Mouse (Mus musculus) kidney, embryonic 14.5 days (tissue): ENCODE measurements at regions not wholly inside any gene's neighbourhood (a gene's known extent, or its start where the extent isn't known, plus 50 kb on each side); places are given as distances from the start of the nearest gene placed in this dataset.

Experiments used
- ATAC-seq: fragments of 200-750 bp; cut with Nextera tagmentation; 2 replicates; pipeline ENCODE4 v1.8.0; 2017; ENCODE audit warnings: moderate number of reproducible peaks, mild to moderate bottlenecking, moderate TSS enrichment, moderate library complexity; ENCODE audit not compliant: low FRiP score, low TSS enrichment
- H3K27ac ChIP-seq: fragments of 300-500 bp; sonication (generic); 2 replicates; pipeline ENCODE4 v1.5.1; 2014; ENCODE audit warnings: low read depth, mild to moderate bottlenecking, low read length, moderate library complexity, mixed read lengths
- H3K27me3 ChIP-seq: fragments of 300-500 bp; sonication (generic); 2 replicates; pipeline ENCODE4 v1.6.1; 2014; ENCODE audit warnings: mild to moderate bottlenecking, low read length; ENCODE audit not compliant: control insufficient read depth, insufficient read depth
- H3K36me3 ChIP-seq: fragments of 300-500 bp; sonication (generic); 2 replicates; pipeline ENCODE4 v1.6.1; 2014; ENCODE audit warnings: low read length, mixed read lengths; ENCODE audit not compliant: control insufficient read depth, insufficient read depth
- H3K4me1 ChIP-seq: fragments of 300-500 bp; sonication (generic); 2 replicates; pipeline ENCODE4 v1.6.1; 2014; ENCODE audit warnings: low read length, mixed read lengths; ENCODE audit not compliant: control insufficient read depth, insufficient read depth
- H3K4me2 ChIP-seq: fragments of 300-500 bp; sonication (generic); replicated peaks from 2 replicates; pipeline ENCODE4 v1.6.1; 2014; ENCODE audit warnings: low read depth, mild to moderate bottlenecking, low read length
- H3K4me3 ChIP-seq: fragments of 300-500 bp; sonication (generic); 2 replicates; pipeline ENCODE4 v1.5.1; 2014; ENCODE audit warnings: mild to moderate bottlenecking, low read length
- H3K9ac ChIP-seq: fragments of 300-500 bp; sonication (generic); 2 replicates; pipeline ENCODE4 v1.6.1; 2014; ENCODE audit warnings: low read depth, mild to moderate bottlenecking, low read length, moderate library complexity
- H3K9me3 ChIP-seq: fragments of 300-500 bp; sonication (generic); 2 replicates; pipeline ENCODE4 v1.6.1; 2016; ENCODE audit warnings: low read length; ENCODE audit not compliant: control insufficient read depth
- WGBS: fragments of 180-500 bp; shearing (Covaris S2); extraction: QIAGEN DNeasy Blood & Tissue Kit; methylation state at CpG from one replicate; pipeline ENCODE4 v1.1.7; 2014; 5-methylcytosine and 5-hydroxymethylcytosine counted together

DNA sequence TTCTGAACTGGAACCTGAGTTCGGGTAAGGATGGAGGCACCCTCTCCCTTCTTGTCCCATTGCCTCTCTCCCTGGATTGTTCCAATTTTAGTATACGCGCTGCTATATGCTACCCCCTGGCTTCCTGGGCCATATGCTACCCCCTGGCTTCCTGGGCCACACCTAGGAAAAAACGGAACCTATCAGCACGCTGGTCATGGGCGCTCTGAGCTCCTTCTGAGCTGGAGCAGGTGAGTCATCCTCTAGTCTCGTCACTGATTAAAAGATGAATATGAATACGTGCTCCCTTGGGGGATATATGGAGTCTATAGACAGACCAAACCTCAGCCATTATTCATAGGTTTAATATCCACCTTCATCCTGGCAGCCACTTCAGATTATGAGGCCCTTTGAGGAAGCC, 96.1 kb upstream of the Il12b start:
- Histone ChIP-seq H3K27me3 (no peaks in the 10 kb centered on the region), H3K36me3 (no peaks in the 10 kb centered on the region), H3K9me3 (no peaks in the 10 kb centered on the region), H3K9ac (no peak overlapping the region), H3K4me2 (no peak overlapping the region), H3K27ac (no peak overlapping the region), H3K4me1 (no peaks in the 10 kb centered on the region), H3K4me3 (no peak overlapping the region)
- WGBS = 77% methylated on average over 8 of the region's 8 CpGs
- no peak for ATAC-seq

DNA sequence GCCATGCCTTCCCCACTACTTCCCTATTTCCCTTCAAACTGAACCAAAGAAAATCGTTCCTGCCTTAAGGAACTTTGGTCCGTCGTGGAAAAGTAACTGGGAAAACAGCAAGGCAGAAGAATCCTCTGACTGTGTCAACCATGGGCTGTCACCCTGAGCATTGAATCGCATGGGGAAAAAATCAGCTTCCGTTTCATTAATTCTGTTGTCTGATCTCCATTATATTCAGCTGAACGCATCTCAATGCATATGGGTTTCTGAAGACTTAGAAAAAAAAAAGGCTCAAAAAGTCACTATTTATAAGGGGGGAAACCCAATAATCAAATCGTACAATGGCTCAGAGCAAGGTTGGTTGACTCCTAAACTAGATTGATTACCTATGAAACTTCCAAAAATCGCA, 83.8 kb upstream of the Il12b start:
- no peak for ATAC-seq
- Histone ChIP-seq H3K4me3 (no peak overlapping the region), H3K27ac (no peak overlapping the region), H3K27me3 (no peaks in the 10 kb centered on the region), H3K4me2 (no peak overlapping the region), H3K9me3 (no peaks in the 10 kb centered on the region), H3K9ac (no peak overlapping the region), H3K4me1 (no peaks in the 10 kb centered on the region), H3K36me3 (no peaks in the 10 kb centered on the region)
- 85% methylated on average over 8 of the region's 8 CpGs for WGBS

DNA sequence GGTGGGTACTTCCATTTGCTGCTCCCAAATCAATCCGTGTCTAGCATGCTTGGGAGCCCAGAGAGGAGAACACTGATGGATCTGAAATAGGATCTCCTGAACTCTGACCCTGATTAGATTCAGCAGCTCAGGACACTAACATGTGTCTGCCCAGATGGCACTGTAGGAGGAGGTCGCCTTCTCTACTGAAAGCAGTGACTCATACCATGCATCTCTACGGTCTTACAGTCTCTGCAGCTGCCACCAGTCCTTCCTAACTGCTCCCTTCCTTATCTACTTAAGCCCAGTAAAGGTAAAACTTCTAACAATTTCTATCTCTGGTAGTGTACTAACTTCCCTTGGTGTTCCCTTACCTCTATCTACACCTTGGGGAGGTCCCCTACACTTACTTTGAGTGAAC, 80.7 kb upstream of the Il12b start:
- Histone ChIP-seq H3K9ac (no peak overlapping the region), H3K36me3 (no peaks in the 10 kb centered on the region), H3K4me2 (no peak overlapping the region), H3K9me3 (no peaks in the 10 kb centered on the region), H3K4me3 (no peak overlapping the region), H3K27ac (no peak overlapping the region), H3K4me1 (no peaks in the 10 kb centered on the region), H3K27me3 (no peaks in the 10 kb centered on the region)
- ATAC-seq = no peak
- WGBS = 71% methylated on average over 3 of the region's 3 CpGs

DNA sequence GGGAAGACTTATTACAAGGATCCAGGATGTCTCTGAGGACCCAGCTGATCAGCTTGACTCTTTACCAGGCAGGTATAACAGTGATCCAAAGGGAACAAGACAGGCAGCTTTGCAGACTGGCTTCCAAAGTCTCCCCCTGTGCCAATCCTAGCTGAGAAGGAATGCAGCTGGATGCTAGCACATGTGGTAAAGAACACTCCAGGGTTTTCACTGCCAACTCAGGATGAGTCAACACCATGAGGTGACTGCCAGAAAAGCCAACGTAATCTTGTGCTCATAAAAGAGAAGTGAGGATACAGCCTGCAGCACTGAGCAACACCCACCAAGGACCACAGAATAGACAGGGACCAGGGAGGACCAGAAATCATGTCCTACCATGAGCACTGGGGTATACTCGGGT, 76.5 kb upstream of the Il12b start:
- no peaks in the 10 kb centered on the region for H3K9me3 ChIP-seq
- H3K36me3 ChIP-seq = no peaks in the 10 kb centered on the region
- 65% methylated on average over 2 of the region's 2 CpGs for WGBS
- no peak overlapping the region for H3K27ac ChIP-seq
- no peaks in the 10 kb centered on the region for H3K4me1 ChIP-seq
- H3K4me3 ChIP-seq = no peak overlapping the region
- no peaks in the 10 kb centered on the region for H3K27me3 ChIP-seq
- H3K9ac ChIP-seq = no peak overlapping the region
- no peak overlapping the region for H3K4me2 ChIP-seq
- ATAC-seq = no peak

DNA sequence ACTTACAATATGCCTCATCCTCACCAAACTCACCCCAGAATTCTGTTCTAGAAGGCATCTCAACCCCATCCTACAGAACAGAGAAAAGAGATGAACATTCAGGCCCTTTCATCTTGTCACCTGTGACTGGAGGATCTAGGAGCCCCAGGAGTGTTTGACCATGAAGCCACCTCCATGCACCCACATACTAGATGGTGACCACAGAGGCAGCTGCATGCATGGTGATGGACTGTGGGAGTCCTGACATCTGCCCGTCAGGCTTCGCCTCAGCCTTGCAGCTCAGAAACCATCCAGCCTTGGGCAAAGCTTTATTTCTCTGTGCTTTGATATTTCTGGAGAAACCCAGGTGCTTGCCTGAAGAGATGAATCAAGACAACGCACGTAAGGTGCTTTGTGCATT, 74.8 kb upstream of the Il12b start:
- Histone ChIP-seq H3K27ac (no peak overlapping the region), H3K27me3 (no peaks in the 10 kb centered on the region), H3K9me3 (no peaks in the 10 kb centered on the region), H3K36me3 (no peaks in the 10 kb centered on the region), H3K4me3 (no peak overlapping the region), H3K4me1 (no peaks in the 10 kb centered on the region), H3K9ac (no peak overlapping the region), H3K4me2 (no peak overlapping the region)
- no peak for ATAC-seq
- WGBS = 91% methylated on average over 4 of the region's 4 CpGs

DNA sequence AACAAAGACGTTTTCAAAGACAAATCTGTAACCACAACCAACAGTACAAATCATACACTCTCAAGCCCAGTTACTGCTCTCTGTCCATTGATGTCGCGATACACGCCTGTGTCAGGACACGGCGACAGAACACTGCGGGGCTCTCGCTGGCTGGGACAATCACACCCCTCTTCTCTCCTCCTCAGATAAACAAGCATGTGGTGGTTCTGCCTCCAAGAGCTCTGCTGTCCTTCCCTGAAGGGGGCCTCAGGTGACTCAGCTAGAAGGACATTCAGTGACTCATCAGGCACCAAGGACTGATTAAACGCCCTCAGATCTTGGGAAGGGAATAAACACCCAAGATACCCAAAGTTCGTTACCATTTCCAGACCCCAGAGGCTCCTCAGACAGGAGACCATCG, 74.3 kb upstream of the Il12b start:
- WGBS = 87% methylated on average over 11 of the region's 11 CpGs
- Histone ChIP-seq H3K9me3 (no peaks in the 10 kb centered on the region), H3K4me2 (no peak overlapping the region), H3K4me1 (no peaks in the 10 kb centered on the region), H3K36me3 (no peaks in the 10 kb centered on the region), H3K27ac (no peak overlapping the region), H3K27me3 (no peaks in the 10 kb centered on the region), H3K9ac (no peak overlapping the region), H3K4me3 (no peak overlapping the region)
- no peak for ATAC-seq

DNA sequence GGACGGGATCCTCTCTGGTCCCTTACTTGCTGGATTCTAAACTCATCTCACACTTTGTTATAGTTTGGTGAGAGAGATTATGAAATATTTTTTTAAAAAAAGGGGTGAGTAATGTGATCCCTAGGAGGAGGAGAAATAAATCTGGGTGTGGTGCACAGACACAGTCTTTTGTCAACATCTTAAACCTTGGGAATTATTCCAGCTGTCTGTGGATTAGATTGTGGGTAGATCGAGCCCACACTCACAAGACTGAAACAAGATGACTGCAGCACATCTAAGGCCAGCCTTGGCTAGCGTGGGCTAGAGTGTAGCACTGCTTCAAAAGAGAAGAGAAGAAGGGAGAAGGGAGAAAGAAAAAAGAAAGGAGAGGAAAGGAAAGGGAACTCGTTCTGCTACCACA, 70.4 kb upstream of the Il12b start:
- Histone ChIP-seq H3K27ac (no peak overlapping the region), H3K4me3 (no peak overlapping the region), H3K36me3 (no peaks in the 10 kb centered on the region), H3K4me2 (no peak overlapping the region), H3K9ac (no peak overlapping the region), H3K9me3 (no peaks in the 10 kb centered on the region), H3K27me3 (no peaks in the 10 kb centered on the region), H3K4me1 (no peaks in the 10 kb centered on the region)
- no peak for ATAC-seq
- WGBS = 79% methylated on average over 4 of the region's 4 CpGs

DNA sequence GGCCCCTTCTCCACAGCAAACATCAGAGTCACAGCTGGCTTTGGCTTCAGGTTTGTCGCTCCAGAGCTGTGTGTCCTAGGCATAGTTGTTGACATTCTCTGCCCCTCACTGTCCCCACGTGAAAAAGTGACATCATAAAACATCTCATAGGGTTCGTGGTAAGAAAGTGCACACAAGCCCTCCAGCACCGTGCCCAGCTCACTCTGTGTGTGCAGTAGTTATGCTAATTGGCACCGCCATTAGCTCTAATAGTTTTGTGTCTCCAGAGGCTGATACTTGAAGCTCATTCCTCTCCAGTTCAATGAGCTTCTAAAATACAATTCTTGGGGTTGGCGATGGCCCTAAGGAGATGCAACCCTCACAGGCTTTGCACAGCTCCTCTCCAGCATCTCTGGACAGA, 69.4 kb upstream of the Il12b start:
- H3K27me3 ChIP-seq = no peaks in the 10 kb centered on the region
- H3K9me3 ChIP-seq = no peaks in the 10 kb centered on the region
- no peaks in the 10 kb centered on the region for H3K4me1 ChIP-seq
- 62% methylated on average over 6 of the region's 6 CpGs for WGBS
- no peak overlapping the region for H3K4me3 ChIP-seq
- no peak overlapping the region for H3K27ac ChIP-seq
- H3K4me2 ChIP-seq = no peak overlapping the region
- no peak overlapping the region for H3K9ac ChIP-seq
- no peaks in the 10 kb centered on the region for H3K36me3 ChIP-seq
- ATAC-seq = no peak

DNA sequence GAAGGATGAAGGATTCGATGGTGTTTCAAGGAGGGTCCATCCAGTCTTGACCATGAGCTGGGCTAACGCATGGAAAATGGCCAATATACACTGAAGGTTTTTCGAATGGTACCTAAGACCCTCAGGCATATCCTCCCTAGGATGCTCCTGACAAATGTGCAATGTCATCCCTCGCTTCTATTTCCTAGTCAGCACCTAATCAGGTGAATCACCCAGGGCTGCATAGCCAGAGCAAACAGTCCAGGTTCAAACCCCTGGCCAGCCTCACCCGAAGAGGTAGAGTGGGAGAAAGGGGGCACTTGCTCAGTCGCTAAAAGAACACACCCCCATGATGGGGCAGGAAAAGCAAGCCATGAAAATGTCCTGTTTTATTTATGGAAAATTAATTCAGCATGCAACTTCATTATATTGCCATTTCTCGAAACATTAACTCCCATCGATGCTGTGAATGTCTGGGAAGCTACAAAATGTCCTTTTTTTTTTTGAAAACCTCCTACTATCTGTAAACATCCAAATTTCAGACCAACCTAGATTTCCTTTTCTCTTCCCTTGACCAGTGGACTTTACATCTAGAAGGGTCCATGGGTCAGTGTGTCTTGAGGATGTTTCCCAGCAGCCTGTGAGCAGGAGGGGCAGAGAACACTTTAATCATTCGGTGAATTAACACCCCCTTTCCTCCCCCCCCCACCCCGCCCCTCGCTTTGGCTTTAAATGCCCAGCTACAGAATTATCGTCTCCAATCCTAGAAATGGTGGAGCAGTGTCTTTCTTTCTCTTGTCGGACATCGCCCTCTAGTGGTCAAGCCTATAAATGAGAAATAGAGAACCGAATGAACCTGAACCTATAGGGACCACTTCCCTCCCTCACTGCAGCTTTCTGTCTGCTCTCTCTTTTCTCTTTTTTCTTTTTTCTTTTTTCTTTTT, 68.8 kb upstream of the Il12b start:
- 38% methylated on average over 15 of the region's 15 CpGs for WGBS
- Histone ChIP-seq H3K9ac (no peak overlapping the region), H3K4me1 (no peaks in the 10 kb centered on the region), H3K9me3 (no peaks in the 10 kb centered on the region), H3K36me3 (no peaks in the 10 kb centered on the region), H3K4me2 (no peak overlapping the region), H3K27ac (no peak overlapping the region), H3K4me3 (no peak overlapping the region), H3K27me3 (no peaks in the 10 kb centered on the region)
- ATAC-seq = peak; percentile 57; the same call in 1 of the 2 replicates
